Mouse (Mus musculus): ENCODE data around the gene Cnn3. TPM values are rescaled to one million over a fixed set of nuclear protein-coding genes. Genes with fewer than 3 reads are reported as not detected.

Gene Cnn3
- total RNA-seq (2023): 1 to 10 TPM; 5.5 to 6.5 TPM

DNA sequence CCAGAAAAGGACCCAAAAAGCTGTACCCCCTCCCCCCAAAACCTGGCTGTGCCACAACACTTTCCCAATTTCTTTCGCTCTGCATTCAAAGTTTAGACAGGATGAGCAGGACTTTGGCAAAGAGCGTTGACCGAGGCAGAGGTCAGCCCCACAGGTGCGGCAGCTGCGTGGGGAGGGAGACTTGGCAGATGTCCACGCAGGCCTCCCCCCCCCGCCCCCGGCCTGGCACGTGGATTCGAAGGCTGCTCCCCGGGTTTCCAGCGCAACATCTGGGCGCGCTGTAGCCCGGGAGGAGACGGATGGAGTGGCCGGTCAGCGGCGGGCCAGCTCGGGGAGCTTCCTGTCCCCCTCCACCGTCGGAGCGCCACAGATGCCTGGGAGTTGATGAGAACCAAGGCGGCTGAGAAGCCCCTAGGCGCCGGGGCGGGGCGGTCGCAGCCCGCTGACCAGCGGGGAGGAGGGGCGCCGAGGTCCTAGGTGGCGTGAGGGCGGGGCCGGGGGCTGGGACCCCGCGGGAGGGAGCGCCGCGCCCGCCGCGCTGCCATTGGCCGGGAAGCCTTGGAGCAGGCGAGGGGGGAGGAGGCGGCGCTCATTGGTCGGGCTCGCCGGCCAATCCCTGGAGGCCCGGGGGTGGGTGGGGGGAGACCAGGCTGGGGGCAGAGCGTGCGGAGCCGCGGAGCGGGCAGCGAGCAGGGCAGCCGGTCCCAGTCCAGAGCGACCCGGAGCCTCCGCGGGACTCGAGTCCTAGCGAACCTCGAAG, at the start of gene Cnn3:
TSS of gene Cnn3 (plus strand) at position 637 of the 760 bp plus-strand sequence.

Other genes with a start within 250 kb of the Cnn3 start
- 10 to 100 TPM in 1 of 2 experiments, 1 to 10 TPM in 1; 9.2 to 11.9 TPM for gene Tmem56, start 143.4 kb upstream of the Cnn3 start, total RNA-seq (2023)
- 1 to 10 TPM; 6.8 to 8.2 TPM for gene Alg14, start 134.7 kb upstream of the Cnn3 start, total RNA-seq (2023)
- gene Slc44a3, start 105.9 kb downstream of the Cnn3 start, total RNA-seq (2023): not detected
- gene 4930432M17Rik, start 244.3 kb downstream of the Cnn3 start, total RNA-seq (2023): not detected